Mouse (Mus musculus) granulocyte monocyte progenitor cell, adult 5-6 weeks (primary cell): ENCODE results near the gene Ptpn1. TPM values are rescaled to one million over a fixed set of nuclear protein-coding genes. Genes with fewer than 3 reads are reported as not detected.

Experiments used
- ATAC-seq: replicated peaks from 2 replicates; pipeline ENCODE4 v1.8.0; 2016; ENCODE audit warnings: mild to moderate bottlenecking, moderate TSS enrichment, inconsistent platforms; ENCODE audit not compliant: poor library complexity, severe bottlenecking
- total RNA-seq, 2 experiments: library from RNA; stranded (forward) in 1 of 2; stranded (reverse) in 1 of 2; fragments of 200-712, 200-1000 nt in 1 of 2; fragments of >200 nt in 1 of 2; fragmentation: Nextera tagmentation in 1 of 2; gene quantifications; 2 replicates each; pipeline ENCODE4 v1.2.3; 2014 to 2017

Gene Ptpn1
- 20.9 and 31.6 TPM in 2 replicates for total RNA-seq (2014; fragmentation: Nextera tagmentation)
- 28.7 and 37.3 TPM in 2 replicates for total RNA-seq (2017)

GRCm38 (mm10) chr2:167931985-167932726 lies at the start of gene Ptpn1:
TSS of gene Ptpn1 (plus strand) at chr2:167932057.
- ATAC-seq, result peak; percentile 97

- peak; percentile 58 for ATAC-seq
Measured at GRCm38 (mm10) chr2:167886485-167886884, 45.4 kb upstream of the Ptpn1 start.

GRCm38 (mm10) chr2:167887516-167888347 lies 44.1 kb upstream of the Ptpn1 start:
- no peak; the same call in 1 of the 2 replicates for ATAC-seq

GRCm38 (mm10) chr2:167888834-167889233 lies 43.0 kb upstream of the Ptpn1 start:
- ATAC-seq, result no peak

- ATAC-seq, result no peak
Measured at GRCm38 (mm10) chr2:167889886-167890285, 42.0 kb upstream of the Ptpn1 start.

- ATAC-seq, result peak; percentile 68
Measured at GRCm38 (mm10) chr2:167891908-167892307, 39.9 kb upstream of the Ptpn1 start.

- ATAC-seq, result no peak
Measured at GRCm38 (mm10) chr2:167893680-167894079, 38.2 kb upstream of the Ptpn1 start.

GRCm38 (mm10) chr2:167894948-167895372 lies 36.9 kb upstream of the Ptpn1 start:
- peak; percentile 88 for ATAC-seq

GRCm38 (mm10) chr2:167897896-167898295 lies 34.0 kb upstream of the Ptpn1 start:
- no peak for ATAC-seq

- no peak for ATAC-seq
Measured at GRCm38 (mm10) chr2:167899989-167900421, 31.9 kb upstream of the Ptpn1 start.

GRCm38 (mm10) chr2:167902116-167902703 lies 29.6 kb upstream of the Ptpn1 start:
- ATAC-seq, result no peak

GRCm38 (mm10) chr2:167903242-167903952 lies 28.5 kb upstream of the Ptpn1 start:
- no peak for ATAC-seq

- no peak for ATAC-seq
Measured at GRCm38 (mm10) chr2:167904621-167905367, 27.1 kb upstream of the Ptpn1 start.

- no peak for ATAC-seq
Measured at GRCm38 (mm10) chr2:167905561-167905960, 26.3 kb upstream of the Ptpn1 start.

- ATAC-seq, result peak; percentile 54; the same call in 1 of the 2 replicates
Measured at GRCm38 (mm10) chr2:167906729-167907128, 25.1 kb upstream of the Ptpn1 start.

- ATAC-seq, result peak; percentile 58; the same call in 1 of the 2 replicates
Measured at GRCm38 (mm10) chr2:167909531-167910177, 22.2 kb upstream of the Ptpn1 start.

- ATAC-seq, result peak; percentile 60
Measured at GRCm38 (mm10) chr2:167910178-167910540, 21.7 kb upstream of the Ptpn1 start.

- ATAC-seq, result no peak
Measured at GRCm38 (mm10) chr2:167911511-167911910, 20.3 kb upstream of the Ptpn1 start.

GRCm38 (mm10) chr2:167919081-167919480 lies 12.8 kb upstream of the Ptpn1 start:
- no peak for ATAC-seq
